Mouse (Mus musculus) lung, embryonic 14.5 days (tissue): ENCODE data around the gene Spg20. TPM values are rescaled to one million over a fixed set of nuclear protein-coding genes. Genes with fewer than 3 reads are reported as not detected.

Experiments used
- ATAC-seq: fragments of 200-750 bp; cut with Nextera tagmentation; 2 replicates; pipeline ENCODE4 v1.8.0; 2017; ENCODE audit warnings: mild to moderate bottlenecking, moderate TSS enrichment, moderate library complexity; ENCODE audit not compliant: insufficient read depth
- DNase-seq: peaks from one replicate; pipeline ENCODE4 v3.0.0-alpha.2; 2015
- H3K27ac ChIP-seq: fragments of 300-500 bp; sonication (generic); 2 replicates; pipeline ENCODE4 v1.5.1; 2014; ENCODE audit warnings: low read depth, mild to moderate bottlenecking, moderate library complexity
- H3K27me3 ChIP-seq: fragments of 300-500 bp; sonication (generic); 2 replicates; pipeline ENCODE4 v1.6.1; 2014; ENCODE audit warnings: low read length, control low read depth; ENCODE audit not compliant: insufficient read depth
- H3K36me3 ChIP-seq: fragments of 300-500 bp; sonication (generic); 2 replicates; pipeline ENCODE4 v1.6.1; 2014; ENCODE audit warnings: control low read depth; ENCODE audit not compliant: insufficient read depth
- H3K4me1 ChIP-seq: fragments of 300-500 bp; sonication (generic); 2 replicates; pipeline ENCODE4 v1.6.1; 2014; ENCODE audit warnings: antibody characterized with exemption, control low read depth; ENCODE audit not compliant: insufficient read depth
- H3K4me2 ChIP-seq: fragments of 300-500 bp; sonication (generic); 2 replicates; pipeline ENCODE4 v1.6.1; 2014; ENCODE audit warnings: mild to moderate bottlenecking
- H3K4me3 ChIP-seq: fragments of 300-500 bp; sonication (generic); 2 replicates; pipeline ENCODE4 v1.5.1; 2014; ENCODE audit warnings: low read depth, low read length
- H3K9ac ChIP-seq: fragments of 300-500 bp; sonication (generic); 2 replicates; pipeline ENCODE4 v1.6.1; 2014
- H3K9me3 ChIP-seq: fragments of 300-500 bp; sonication (generic); 2 replicates; pipeline ENCODE4 v1.6.1; 2016; ENCODE audit warnings: low read depth, low read length, control low read depth
- CTCF ChIP-seq: IDR thresholded peaks from 2 replicates; pipeline ENCODE4 v1.5.1; 2016; ENCODE audit warnings: antibody characterized with exemption, low read depth
- WGBS: fragments of 180-500 bp; shearing (Covaris S2); extraction: QIAGEN DNeasy Blood & Tissue Kit; methylation state at CpG from one replicate; pipeline ENCODE4 v1.1.7; 2014; 5-methylcytosine and 5-hydroxymethylcytosine counted together
- polyA plus RNA-seq: library from polyadenylated mRNA; unstranded; fragments of >200 nt; fragmentation: Nextera tagmentation; extraction: Ambion mirVana; gene quantifications from 2 replicates; pipeline ENCODE4 v1.2.1, GENCODE M21; 2014

Gene Spg20
- polyA plus RNA-seq, 1 experiment from 2014 or later: 45.9 TPM

DNA sequence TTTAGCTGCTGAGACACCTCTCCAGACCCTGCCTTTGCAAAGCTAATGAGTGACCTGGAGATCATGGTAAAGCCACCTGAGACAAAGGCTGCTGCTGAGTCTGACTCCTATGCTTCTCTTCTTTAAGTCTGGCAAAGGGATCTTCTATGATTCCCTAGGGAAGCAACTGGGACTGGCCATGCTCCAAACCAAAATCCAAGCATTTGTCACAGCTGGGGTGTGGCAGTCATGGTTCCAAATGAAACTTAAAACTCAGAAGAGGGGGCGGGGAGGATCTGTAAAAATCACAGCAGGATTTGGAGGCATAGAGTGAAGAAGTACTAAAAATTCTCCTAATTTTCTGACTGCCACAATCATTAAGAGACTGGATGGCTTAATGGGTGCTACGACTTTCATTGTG lies 14.7 kb upstream of the Spg20 start:
- WGBS: 80% methylated on average over 2 of the region's 2 CpGs
- ATAC-seq (no peak), DNase-seq (no peak)
- H3K4me1 ChIP-seq: no peaks in the 10 kb centered on the region
- no peak overlapping the region for H3K4me3 ChIP-seq
- no peak overlapping the region for H3K4me2 ChIP-seq
- no peaks in the 10 kb centered on the region for H3K27me3 ChIP-seq
- H3K9ac ChIP-seq: no peak overlapping the region
- no peaks in the 10 kb centered on the region for H3K36me3 ChIP-seq
- H3K9me3 ChIP-seq: no peaks in the 10 kb centered on the region
- no peak for TF ChIP-seq CTCF
- H3K27ac ChIP-seq: no peak overlapping the region

GRCm38 (mm10) chr3:55098014-55098413 lies 13.9 kb upstream of the Spg20 start:
- H3K27me3 ChIP-seq: no peaks in the 10 kb centered on the region
- DNase-seq: no peak
- no peaks in the 10 kb centered on the region for H3K36me3 ChIP-seq
- no peak overlapping the region for H3K9ac ChIP-seq
- H3K27ac ChIP-seq: no peak overlapping the region
- no peak overlapping the region for H3K4me3 ChIP-seq
- no peak for TF ChIP-seq CTCF
- 71% methylated on average over 2 of the region's 2 CpGs for WGBS
- no peak overlapping the region for H3K4me2 ChIP-seq
- H3K9me3 ChIP-seq: no peaks in the 10 kb centered on the region
- ATAC-seq: no peak
- no peaks in the 10 kb centered on the region for H3K4me1 ChIP-seq

- no peak for TF ChIP-seq CTCF
- H3K4me2 ChIP-seq: no peak overlapping the region
- H3K9ac ChIP-seq: no peak overlapping the region
- H3K4me3 ChIP-seq: no peak overlapping the region
- no peaks in the 10 kb centered on the region for H3K27me3 ChIP-seq
- H3K9me3 ChIP-seq: no peaks in the 10 kb centered on the region
- 54% methylated on average over 11 of the region's 11 CpGs for WGBS
- H3K27ac ChIP-seq: no peak overlapping the region
- ATAC-seq (no peak), DNase-seq (no peak)
- H3K4me1 ChIP-seq: no peaks in the 10 kb centered on the region
- no peaks in the 10 kb centered on the region for H3K36me3 ChIP-seq
Measured at GRCm38 (mm10) chr3:55098990-55099389, 12.9 kb upstream of the Spg20 start.

DNA sequence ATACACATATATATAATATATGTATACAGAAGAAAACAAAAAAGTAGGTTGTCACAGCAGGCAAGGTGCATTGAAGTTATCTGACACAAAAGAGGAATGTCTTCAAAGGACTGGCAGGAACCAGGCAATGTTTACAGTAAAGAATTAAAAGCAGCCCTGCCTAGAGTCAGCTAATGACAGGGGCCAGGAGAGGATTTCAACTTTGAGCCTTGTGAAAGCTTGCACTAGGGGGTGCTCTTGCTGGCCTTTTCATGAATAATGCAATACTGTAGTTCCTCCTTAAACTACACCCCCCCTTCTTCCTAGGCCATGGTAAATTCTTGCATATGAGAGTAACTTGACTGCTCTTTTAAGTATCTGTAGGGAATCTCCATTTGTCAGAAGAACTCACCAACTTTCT lies 10.8 kb upstream of the Spg20 start:
- no peak for TF ChIP-seq CTCF
- H3K4me3 ChIP-seq: no peak overlapping the region

GRCm38 (mm10) chr3:55105372-55106023 lies 6.4 kb upstream of the Spg20 start:
- Histone ChIP-seq H3K9ac (no peak overlapping the region), H3K4me1 (no peaks in the 10 kb centered on the region), H3K27ac (no peak overlapping the region), H3K4me3 (no peak overlapping the region), H3K9me3 (no peaks in the 10 kb centered on the region), H3K27me3 (no peaks in the 10 kb centered on the region), H3K36me3 (no peaks in the 10 kb centered on the region), H3K4me2 (no peak overlapping the region)
- DNase-seq: no peak
- WGBS: 58% methylated on average over 14 of the region's 14 CpGs
- ATAC-seq: no peak
- no peak for TF ChIP-seq CTCF

More for the DNA sequence above, 10.8 kb upstream of the Spg20 start:
- no peaks in the 10 kb centered on the region for H3K27me3 ChIP-seq
- no peaks in the 10 kb centered on the region for H3K36me3 ChIP-seq
- H3K27ac ChIP-seq: no peak overlapping the region
- DNase-seq (no peak), ATAC-seq (no peak)
- no peaks in the 10 kb centered on the region for H3K4me1 ChIP-seq
- no peak overlapping the region for H3K4me2 ChIP-seq
- no peaks in the 10 kb centered on the region for H3K9me3 ChIP-seq
- H3K9ac ChIP-seq: no peak overlapping the region

GRCm38 (mm10) chr3:55106051-55106450 lies 5.9 kb upstream of the Spg20 start:
- no peak for ATAC-seq
- Histone ChIP-seq H3K27ac (no peak overlapping the region), H3K4me3 (no peak overlapping the region), H3K4me1 (no peaks in the 10 kb centered on the region), H3K27me3 (no peaks in the 10 kb centered on the region), H3K9me3 (no peaks in the 10 kb centered on the region), H3K36me3 (no peaks in the 10 kb centered on the region), H3K9ac (no peak overlapping the region), H3K4me2 (no peak overlapping the region)
- no peak for TF ChIP-seq CTCF
- 83% methylated on average over 17 of the region's 17 CpGs for WGBS
- no peak for DNase-seq

DNA sequence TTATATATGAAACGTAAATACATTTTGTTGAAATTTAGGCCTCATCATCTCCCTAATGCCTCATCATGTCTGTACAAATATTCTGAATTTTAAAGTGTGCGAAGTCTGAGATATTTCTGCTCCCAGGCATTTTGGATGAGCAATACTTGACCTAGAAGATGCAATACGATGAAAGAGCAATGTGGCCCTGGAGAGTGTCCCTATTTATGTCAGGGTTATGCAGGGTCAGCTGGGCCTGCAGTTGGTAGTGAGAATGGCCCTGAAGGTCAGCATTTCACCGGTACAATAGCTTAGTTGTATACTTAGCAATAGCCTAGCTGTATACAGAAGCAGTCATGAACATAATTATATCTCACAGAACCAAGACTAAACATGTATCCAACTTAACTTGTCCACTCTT lies 2.8 kb upstream of the Spg20 start:
- Histone ChIP-seq H3K4me3 (no peak overlapping the region), H3K4me1 (0 out of 2 replicates have a peak, but pooled peaks cover 2% of the 10 kb centered on the region), H3K27ac (no peak overlapping the region), H3K36me3 (no peaks in the 10 kb centered on the region), H3K9ac (no peak overlapping the region), H3K9me3 (no peaks in the 10 kb centered on the region), H3K27me3 (no peaks in the 10 kb centered on the region), H3K4me2 (no peak overlapping the region)
- 82% methylated on average over 4 of the region's 4 CpGs for WGBS
- ATAC-seq (no peak), DNase-seq (no peak)
- TF ChIP-seq CTCF: no peak
